Mouse (Mus musculus): Measurements from ENCODE around the gene Hsd17b10. TPM values are rescaled to one million over a fixed set of nuclear protein-coding genes. Genes with fewer than 3 reads are reported as not detected.

The Hsd17b10 gene
- polyA plus RNA-seq, 1 experiment from 2014 or later: 258 TPM

Other genes starting within 250 kb of the Hsd17b10 start
- 61.9 and 62.4 TPM in 2 replicates for gene Huwe1, start 201.0 kb upstream of the Hsd17b10 start, polyA plus RNA-seq (2016; fragmentation: Nextera tagmentation; extraction: Ambion mirVana)
- gene Ribc1, start 14.4 kb downstream of the Hsd17b10 start, polyA plus RNA-seq (2016; fragmentation: Nextera tagmentation; extraction: Ambion mirVana): 4.7 and 6.1 TPM in 2 replicates
- gene Smc1a, start 14.6 kb downstream of the Hsd17b10 start, polyA plus RNA-seq (2016; fragmentation: Nextera tagmentation; extraction: Ambion mirVana): 91.9 and 110 TPM in 2 replicates
- gene Iqsec2, start 142.4 kb downstream of the Hsd17b10 start, polyA plus RNA-seq (2016; fragmentation: Nextera tagmentation; extraction: Ambion mirVana): 0.49 and 1.2 TPM in 2 replicates
- 67.1 and 70.5 TPM in 2 replicates for gene Kdm5c, start 231.2 kb downstream of the Hsd17b10 start, polyA plus RNA-seq (2016; fragmentation: Nextera tagmentation; extraction: Ambion mirVana)